Mouse (Mus musculus): Measurements from ENCODE around the gene Svep1.

DNA sequence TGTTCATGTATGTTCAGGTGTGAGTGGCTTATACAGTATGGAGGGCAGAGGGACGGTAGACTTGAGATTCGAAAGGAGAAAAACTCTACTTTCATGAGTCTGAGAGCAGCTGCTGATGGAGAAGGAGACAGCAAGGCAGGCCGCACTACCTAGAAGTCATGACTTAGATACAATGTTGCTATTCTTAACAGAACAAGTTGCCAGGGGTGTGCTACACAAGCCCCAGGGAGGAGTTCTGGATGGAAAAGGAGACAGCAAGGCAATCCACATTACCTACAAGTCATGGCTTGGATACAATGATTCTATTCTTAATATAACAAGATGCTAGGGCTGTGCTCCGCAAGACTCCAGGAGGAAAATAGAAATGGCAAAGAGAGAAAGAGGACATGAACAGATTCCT, 129.1 kb downstream of the Svep1 start:
- no peak for TF ChIP-seq POLR2A (IDR thresholded peaks at IDR 0.05; ENCODE audit: low read depth, low read length)
- no peak for TF ChIP-seq CTCF (IDR thresholded peaks at IDR 0.05; ENCODE audit: extremely low read depth, insufficient read length, insufficient replicate concordance, low read depth, low read length)
